Mouse (Mus musculus) liver, adult 2 months (tissue): ENCODE data around the gene Cpsf2.

Source experiments
- CTCF ChIP-seq: fragments of 200-500 bp; IDR thresholded peaks from 2 replicates; pipeline ENCODE4 v1.5.1; 2011; ENCODE audit warnings: low read depth, low read length, control low read depth
- POLR2A ChIP-seq: fragments of 200-500 bp; IDR thresholded peaks from 2 replicates; pipeline ENCODE4 v1.6.1; 2011; ENCODE audit warnings: low read length, control low read depth; ENCODE audit not compliant: insufficient read depth; ENCODE audit errors: extremely low read depth

- TF ChIP-seq POLR2A, result no peak
- no peak for TF ChIP-seq CTCF
These were observed 4.5 kb downstream of the Cpsf2 start for GRCm38 (mm10) chr12:101980266-101980665.
